Mouse (Mus musculus) neutrophil, adult 65 days (primary cell): ENCODE data around the gene Zc3h12d. TPM values are rescaled to one million over a fixed set of nuclear protein-coding genes. Genes with fewer than 3 reads are reported as not detected.

Experiments
- total RNA-seq: library from RNA; stranded (reverse); gene quantifications from 2 replicates; pipeline ENCODE4 v1.2.4, GENCODE M21; 2023

The Zc3h12d gene
- 1.7 and 2.3 TPM in 2 replicates for total RNA-seq

GRCm38 (mm10) chr10:7832171-7832676 lies at the start of gene Zc3h12d:
Gene Zc3h12d, plus strand, starts transcription at chr10:7832470.

GRCm38 (mm10) chr10:7792751-7793385 lies 39.4 kb upstream of the Zc3h12d start, which contains the start of the genes Ginm1 and Ppil4:
Gene Ginm1, minus strand, starts transcription at chr10:7792824.
Gene Ppil4, plus strand, starts transcription at chr10:7792891.

Other genes with a start within 250 kb of the Zc3h12d start
- gene Lrp11, start 242.7 kb upstream of the Zc3h12d start, total RNA-seq: 0.25 and 0.32 TPM in 2 replicates
- 4.2 and 4.3 TPM in 2 replicates for gene Nup43, start 165.0 kb upstream of the Zc3h12d start, total RNA-seq
- gene Pcmt1, start 151.3 kb upstream of the Zc3h12d start, total RNA-seq: 60.4 and 74.7 TPM in 2 replicates
- 25.4 and 39.1 TPM in 2 replicates for gene Lats1, start 151.3 kb upstream of the Zc3h12d start, total RNA-seq
- 48.0 and 53.2 TPM in 2 replicates for gene Katna1, start 106.5 kb upstream of the Zc3h12d start, total RNA-seq
- gene Ginm1, start 39.6 kb upstream of the Zc3h12d start, total RNA-seq: 25.7 and 41.6 TPM in 2 replicates
- 42.5 and 61.4 TPM in 2 replicates for gene Ppil4, start 39.6 kb upstream of the Zc3h12d start, total RNA-seq
- 88.3 and 93.6 TPM in 2 replicates for gene Tab2, start 123.8 kb downstream of the Zc3h12d start, total RNA-seq